Mouse (Mus musculus): Measurements from ENCODE around the gene Rbms3.

The Rbms3 gene

GRCm38 (mm10) chr9:116748857-116749584 lies 880.7 kb downstream of the Rbms3 start:
- no peak for DNase-seq (ENCODE audit: low read depth, low spot score)

- DNase-seq (ENCODE audit: low read depth, low spot score): no peak
Measured at GRCm38 (mm10) chr9:116748346-116748745, 881.4 kb downstream of the Rbms3 start.

GRCm38 (mm10) chr9:116746871-116747270 lies 882.8 kb downstream of the Rbms3 start:
- peak; percentile 42 for DNase-seq (ENCODE audit: low read depth, low spot score)

- no peak for DNase-seq (ENCODE audit: low read depth, low spot score)
Measured at GRCm38 (mm10) chr9:116737786-116738185, 891.9 kb downstream of the Rbms3 start.

- DNase-seq (ENCODE audit: low read depth, low spot score): no peak
Measured at GRCm38 (mm10) chr9:116729172-116729571, 900.5 kb downstream of the Rbms3 start.

- DNase-seq (ENCODE audit: low read depth, low spot score): no peak
Measured at GRCm38 (mm10) chr9:116728655-116729054, 901.1 kb downstream of the Rbms3 start.

GRCm38 (mm10) chr9:116728093-116728492 lies 901.6 kb downstream of the Rbms3 start:
- DNase-seq (ENCODE audit: low read depth, low spot score): no peak

- DNase-seq (ENCODE audit: low read depth, low spot score): no peak
Measured at GRCm38 (mm10) chr9:116724581-116724980, 905.1 kb downstream of the Rbms3 start.

GRCm38 (mm10) chr9:116703119-116703518 lies 926.6 kb downstream of the Rbms3 start:
- no peak for DNase-seq (ENCODE audit: low read depth, low spot score)

- no peak for DNase-seq (ENCODE audit: low read depth, low spot score)
Measured at GRCm38 (mm10) chr9:116702611-116703010, 927.1 kb downstream of the Rbms3 start.

- peak; percentile 33 for DNase-seq (ENCODE audit: low read depth, low spot score)
Measured at GRCm38 (mm10) chr9:116701511-116702179, 928.1 kb downstream of the Rbms3 start.

- no peak for DNase-seq (ENCODE audit: low read depth, low spot score)
Measured at GRCm38 (mm10) chr9:116688615-116689014, 941.1 kb downstream of the Rbms3 start.

GRCm38 (mm10) chr9:116677142-116677541 lies 952.6 kb downstream of the Rbms3 start:
- no peak for DNase-seq (ENCODE audit: low read depth, low spot score)

- DNase-seq (ENCODE audit: low read depth, low spot score): no peak
Measured at GRCm38 (mm10) chr9:116676445-116676844, 953.3 kb downstream of the Rbms3 start.

GRCm38 (mm10) chr9:116674191-116674590 lies 955.5 kb downstream of the Rbms3 start:
- DNase-seq (ENCODE audit: low read depth, low spot score): no peak

- no peak for DNase-seq (ENCODE audit: low read depth, low spot score)
Measured at GRCm38 (mm10) chr9:116661026-116661425, 968.7 kb downstream of the Rbms3 start.

GRCm38 (mm10) chr9:116659936-116660335 lies 969.8 kb downstream of the Rbms3 start:
- DNase-seq (ENCODE audit: low read depth, low spot score): no peak

- no peak for DNase-seq (ENCODE audit: low read depth, low spot score)
Measured at GRCm38 (mm10) chr9:116657141-116657540, 972.6 kb downstream of the Rbms3 start.

GRCm38 (mm10) chr9:116651414-116651813 lies 978.3 kb downstream of the Rbms3 start:
- DNase-seq (ENCODE audit: low read depth, low spot score): peak; percentile 53

- no peak for DNase-seq (ENCODE audit: low read depth, low spot score)
Measured at GRCm38 (mm10) chr9:116649955-116650354, 979.8 kb downstream of the Rbms3 start.

- peak; percentile 86 for DNase-seq (ENCODE audit: low read depth, low spot score)
Measured at GRCm38 (mm10) chr9:116649086-116649792, 980.5 kb downstream of the Rbms3 start.

- DNase-seq (ENCODE audit: low read depth, low spot score): no peak
Measured at GRCm38 (mm10) chr9:116644616-116645015, 985.1 kb downstream of the Rbms3 start.

- DNase-seq (ENCODE audit: low read depth, low spot score): no peak
Measured at GRCm38 (mm10) chr9:116640302-116640679, 989.4 kb downstream of the Rbms3 start.
